Mouse (Mus musculus) lung, embryonic 16.5 days (tissue): ENCODE results near the gene Hoxb13. TPM values are rescaled to one million over a fixed set of nuclear protein-coding genes. Genes with fewer than 3 reads are reported as not detected.

Source experiments
- ATAC-seq: fragments of 200-750 bp; cut with Nextera tagmentation; 2 replicates; pipeline ENCODE4 v1.8.0; 2017; ENCODE audit warnings: low read depth, mild to moderate bottlenecking, moderate library complexity
- H3K27ac ChIP-seq: fragments of 300-500 bp; sonication (generic); 2 replicates; pipeline ENCODE4 v1.5.1; 2014; ENCODE audit warnings: mild to moderate bottlenecking, control low read depth, low read length
- H3K27me3 ChIP-seq: fragments of 300-500 bp; sonication (generic); 2 replicates; pipeline ENCODE4 v1.6.1; 2014; ENCODE audit warnings: low read depth, low read length, mixed read lengths; ENCODE audit not compliant: control insufficient read depth, insufficient read depth
- H3K36me3 ChIP-seq: fragments of 300-500 bp; sonication (generic); 2 replicates; pipeline ENCODE4 v1.6.1; 2014; ENCODE audit warnings: low read length; ENCODE audit not compliant: control insufficient read depth, insufficient read depth
- H3K4me1 ChIP-seq: fragments of 300-500 bp; sonication (generic); replicated peaks from 2 replicates; pipeline ENCODE4 v1.6.1; 2014; ENCODE audit warnings: low read length, mixed read lengths; ENCODE audit not compliant: control insufficient read depth, insufficient read depth
- H3K4me2 ChIP-seq: fragments of 300-500 bp; sonication (generic); 2 replicates; pipeline ENCODE4 v1.6.1; 2014; ENCODE audit warnings: low read depth, low read length, control low read depth
- H3K4me3 ChIP-seq: fragments of 300-500 bp; sonication (generic); 2 replicates; pipeline ENCODE4 v1.5.1; 2014; ENCODE audit warnings: mild to moderate bottlenecking, low read length, control low read depth
- H3K9ac ChIP-seq: fragments of 300-500 bp; sonication (generic); 2 replicates; pipeline ENCODE4 v1.6.1; 2014; ENCODE audit warnings: low read length, control low read depth
- H3K9me3 ChIP-seq: fragments of 300-500 bp; sonication (generic); 2 replicates; pipeline ENCODE4 v1.6.1; 2016; ENCODE audit warnings: low read length; ENCODE audit not compliant: control insufficient read depth
- WGBS: fragments of 180-500 bp; shearing (Covaris S2); extraction: QIAGEN DNeasy Blood & Tissue Kit; methylation state at CpG from one replicate; pipeline ENCODE4 v1.1.7; 2014; 5-methylcytosine and 5-hydroxymethylcytosine counted together
- polyA plus RNA-seq: library from polyadenylated mRNA; unstranded; fragments of >200 nt; fragmentation: Nextera tagmentation; extraction: Ambion mirVana; gene quantifications from 2 replicates; pipeline ENCODE4 v1.2.1, GENCODE M21; 2015

The Hoxb13 gene
- polyA plus RNA-seq, 1 experiment from 2014 or later: 0.09 TPM

DNA sequence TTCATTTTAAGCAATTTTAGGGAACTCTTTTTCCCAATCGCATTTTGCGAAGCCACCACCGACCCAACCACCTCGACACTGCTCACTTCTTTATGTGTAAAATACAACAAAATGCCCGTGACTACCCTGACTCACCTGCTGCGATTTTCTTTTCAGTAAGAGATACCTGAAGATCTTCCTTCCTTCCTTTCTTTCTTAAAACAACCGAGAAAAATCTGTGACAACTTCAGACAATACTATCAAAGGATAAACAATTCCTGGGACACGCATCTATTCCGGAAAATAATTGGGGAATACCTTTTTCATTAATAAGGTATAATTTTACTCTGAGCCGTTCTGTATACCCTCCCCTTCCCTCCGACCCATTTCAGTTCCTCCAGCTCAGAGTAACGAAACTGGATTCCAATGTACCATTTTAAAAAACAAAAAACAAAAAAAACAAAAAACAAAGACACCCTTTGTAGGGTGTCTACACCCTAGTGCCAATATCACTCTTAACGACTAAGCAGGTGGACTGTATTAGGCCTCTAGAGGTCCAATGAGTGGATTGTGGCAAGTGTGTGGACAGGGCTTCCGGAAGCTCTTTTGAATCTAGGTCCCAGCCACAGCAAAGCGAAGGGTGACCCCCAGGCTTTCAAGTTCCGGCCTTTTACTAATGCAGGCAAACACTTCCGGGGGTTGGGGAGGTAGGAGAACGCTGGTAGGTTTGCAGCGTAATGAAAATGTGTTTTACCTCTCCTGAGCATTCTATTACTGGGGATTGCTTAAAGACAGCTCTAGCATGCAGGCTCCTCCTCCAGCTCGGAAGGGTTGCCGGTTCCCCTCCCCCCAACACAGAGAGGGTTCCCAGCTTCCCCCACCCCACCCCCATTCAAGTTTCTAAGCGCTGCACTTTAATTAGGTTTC is 5.3 kb downstream of the Hoxb13 start:
- no peaks in the 10 kb centered on the region for H3K4me1 ChIP-seq
- no peak overlapping the region for H3K9ac ChIP-seq
- WGBS: 4% methylated on average over 22 of the region's 22 CpGs
- no peak overlapping the region for H3K4me3 ChIP-seq
- H3K27ac ChIP-seq: no peak overlapping the region
- H3K4me2 ChIP-seq: no peak overlapping the region
- H3K36me3 ChIP-seq: no peaks in the 10 kb centered on the region
- H3K27me3 ChIP-seq: peaks cover 99% of the 10 kb centered on the region
- no peaks in the 10 kb centered on the region for H3K9me3 ChIP-seq
- ATAC-seq: no peak

DNA sequence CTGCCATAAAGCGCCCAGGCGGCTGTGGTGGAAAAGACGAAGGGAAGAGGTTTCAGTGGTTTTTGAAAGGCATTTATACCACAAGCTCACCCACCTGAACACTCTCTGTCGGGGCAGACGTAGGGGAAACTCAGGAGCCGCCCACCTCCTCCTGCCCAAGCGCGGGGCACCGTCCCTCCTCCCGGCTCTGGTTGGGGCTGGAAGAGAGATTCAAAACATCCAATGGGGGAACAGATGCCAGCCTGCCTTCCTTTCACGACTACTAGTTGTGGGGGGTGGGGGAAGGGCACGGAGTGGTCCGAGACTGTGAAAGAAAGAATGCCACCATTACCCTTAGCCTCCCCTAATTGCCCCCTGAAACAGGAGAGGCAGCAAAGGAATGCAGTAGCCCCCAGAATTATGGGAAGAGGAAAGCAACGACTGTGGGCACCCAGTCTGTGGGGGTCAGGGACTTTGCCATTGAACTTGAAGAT is 6.1 kb downstream of the Hoxb13 start:
- under 1% methylated on average over 14 of the region's 14 CpGs for WGBS
- Histone ChIP-seq H3K27ac (no peak overlapping the region), H3K9me3 (no peaks in the 10 kb centered on the region), H3K4me2 (no peak overlapping the region), H3K4me1 (no peaks in the 10 kb centered on the region), H3K9ac (no peak overlapping the region), H3K4me3 (no peak overlapping the region), H3K36me3 (no peaks in the 10 kb centered on the region), H3K27me3 (peaks cover 98% of the 10 kb centered on the region)
- ATAC-seq: no peak

- Histone ChIP-seq H3K4me1 (no peaks in the 10 kb centered on the region), H3K4me2 (no peak overlapping the region), H3K27me3 (peaks cover 98% of the 10 kb centered on the region), H3K4me3 (no peak overlapping the region), H3K36me3 (no peaks in the 10 kb centered on the region), H3K9ac (no peak overlapping the region), H3K9me3 (no peaks in the 10 kb centered on the region), H3K27ac (no peak overlapping the region)
- no peak for ATAC-seq
Observed at GRCm38 (mm10) chr11:96201741-96202140, 7.6 kb downstream of the Hoxb13 start.

- WGBS: 2% methylated on average over 14 of the region's 14 CpGs
- H3K4me2 ChIP-seq: no peak overlapping the region
- no peaks in the 10 kb centered on the region for H3K4me1 ChIP-seq
- ATAC-seq: no peak
- peaks cover 98% of the 10 kb centered on the region for H3K27me3 ChIP-seq
- H3K36me3 ChIP-seq: no peaks in the 10 kb centered on the region
- H3K9ac ChIP-seq: no peak overlapping the region
- no peaks in the 10 kb centered on the region for H3K9me3 ChIP-seq
- H3K4me3 ChIP-seq: no peak overlapping the region
- no peak overlapping the region for H3K27ac ChIP-seq
Observed at GRCm38 (mm10) chr11:96202401-96203081, 8.4 kb downstream of the Hoxb13 start.

DNA sequence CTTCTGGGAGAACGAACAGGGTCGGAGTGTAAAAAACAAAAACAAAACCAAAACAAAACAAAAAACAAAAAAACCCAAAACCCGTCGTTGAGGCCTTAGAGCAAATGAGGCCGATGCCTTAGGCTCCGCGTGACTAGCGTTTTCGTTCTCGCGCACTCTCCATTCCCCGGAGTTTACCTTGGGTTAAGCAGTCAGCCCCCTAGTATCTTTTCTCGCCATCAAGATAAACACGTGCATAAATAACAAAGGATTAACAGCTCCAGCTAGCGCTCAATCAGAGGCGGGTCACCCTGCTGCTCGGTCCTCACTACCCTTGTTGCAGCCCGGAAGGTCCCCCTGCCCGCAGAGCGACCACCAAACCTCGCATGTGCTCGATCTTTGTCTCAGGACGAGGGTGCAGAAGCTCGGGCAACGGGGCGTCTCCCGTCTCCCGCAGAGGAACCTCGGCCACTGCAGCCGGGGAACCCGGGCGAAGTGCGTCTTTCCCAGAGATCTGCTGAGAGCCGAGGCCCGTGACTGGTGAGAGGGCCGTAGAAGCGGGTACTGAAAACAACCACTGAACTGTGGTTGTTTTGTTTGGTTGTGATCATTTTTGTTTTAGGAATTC is 9.2 kb downstream of the Hoxb13 start:
- Histone ChIP-seq H3K27me3 (peaks cover 98% of the 10 kb centered on the region), H3K4me3 (no peak overlapping the region), H3K9ac (no peak overlapping the region), H3K4me2 (no peak overlapping the region), H3K4me1 (no peaks in the 10 kb centered on the region), H3K27ac (no peak overlapping the region), H3K36me3 (no peaks in the 10 kb centered on the region), H3K9me3 (no peaks in the 10 kb centered on the region)
- 1% methylated on average over 37 of the region's 37 CpGs for WGBS
- no peak for ATAC-seq

DNA sequence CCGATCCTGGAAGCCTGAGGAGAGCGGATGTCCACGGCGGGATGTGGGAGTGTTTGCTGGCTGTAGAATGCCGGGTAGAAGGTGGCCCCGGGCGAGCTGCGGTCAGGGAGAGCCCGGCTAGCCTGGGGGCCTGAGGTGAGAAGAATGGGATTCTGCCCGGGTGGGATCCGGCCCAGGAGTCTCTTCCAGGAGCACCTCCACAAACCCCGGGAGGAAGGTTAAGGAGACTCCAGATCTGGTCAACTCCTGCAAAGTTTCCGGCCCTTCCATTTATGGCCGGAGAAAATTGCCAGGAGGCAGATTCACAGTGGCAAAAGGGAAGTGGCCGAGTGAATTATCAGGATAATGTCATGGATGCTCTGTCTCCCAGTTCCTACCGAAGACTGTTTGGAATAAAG is 9.7 kb downstream of the Hoxb13 start:
- H3K4me2 ChIP-seq: no peak overlapping the region

GRCm38 (mm10) chr11:96204351-96204750 is 10.2 kb downstream of the Hoxb13 start:
- H3K9me3 ChIP-seq: no peaks in the 10 kb centered on the region
- H3K9ac ChIP-seq: no peak overlapping the region
- no peaks in the 10 kb centered on the region for H3K36me3 ChIP-seq
- H3K27ac ChIP-seq: no peak overlapping the region
- no peak for ATAC-seq
- 4% methylated on average over 11 of the region's 11 CpGs for WGBS
- H3K27me3 ChIP-seq: peaks cover 95% of the 10 kb centered on the region
- no peaks in the 10 kb centered on the region for H3K4me1 ChIP-seq
- H3K4me2 ChIP-seq: no peak overlapping the region
- H3K4me3 ChIP-seq: no peak overlapping the region

More for the DNA sequence above, 9.7 kb downstream of the Hoxb13 start:
- H3K27me3 ChIP-seq: peaks cover 97% of the 10 kb centered on the region
- H3K4me3 ChIP-seq: no peak overlapping the region
- WGBS: 2% methylated on average over 16 of the region's 16 CpGs
- H3K36me3 ChIP-seq: no peaks in the 10 kb centered on the region
- no peaks in the 10 kb centered on the region for H3K4me1 ChIP-seq
- H3K27ac ChIP-seq: no peak overlapping the region
- no peak overlapping the region for H3K9ac ChIP-seq
- ATAC-seq: no peak
- H3K9me3 ChIP-seq: no peaks in the 10 kb centered on the region

- Histone ChIP-seq H3K4me3 (no peak overlapping the region), H3K36me3 (no peaks in the 10 kb centered on the region), H3K27ac (no peak overlapping the region), H3K9ac (no peak overlapping the region), H3K9me3 (no peaks in the 10 kb centered on the region), H3K27me3 (peaks cover 86% of the 10 kb centered on the region), H3K4me1 (no peaks in the 10 kb centered on the region), H3K4me2 (no peak overlapping the region)
- no peak for ATAC-seq
- 3% methylated on average over 15 of the region's 15 CpGs for WGBS
Observed at GRCm38 (mm10) chr11:96205426-96206131, 11.5 kb downstream of the Hoxb13 start.
